Mouse (Mus musculus) kidney, embryonic 16.5 days (tissue): ENCODE data around the gene Ell. TPM values are rescaled to one million over a fixed set of nuclear protein-coding genes. Genes with fewer than 3 reads are reported as not detected.
"Not testable (repeated sequence)": the region's sequence is repeated elsewhere in the genome, so short reads cannot be mapped to it uniquely, and the experiment has no call there.

Experiments
- ATAC-seq: fragments of 200-750 bp; cut with Nextera tagmentation; 2 replicates; pipeline ENCODE4 v1.8.0; 2017; ENCODE audit warnings: moderate TSS enrichment; ENCODE audit not compliant: low FRiP score, low TSS enrichment
- H3K27ac ChIP-seq: fragments of 300-500 bp; sonication (generic); 2 replicates; pipeline ENCODE4 v1.5.1; 2014; ENCODE audit warnings: low read length
- H3K27me3 ChIP-seq: fragments of 300-500 bp; sonication (generic); 2 replicates; pipeline ENCODE4 v1.6.1; 2014; ENCODE audit warnings: low read length, control low read depth, mixed read lengths; ENCODE audit not compliant: insufficient read depth
- H3K36me3 ChIP-seq: fragments of 300-500 bp; sonication (generic); 2 replicates; pipeline ENCODE4 v1.6.1; 2014; ENCODE audit warnings: low read length, control low read depth, mixed read lengths; ENCODE audit not compliant: insufficient read depth
- H3K4me1 ChIP-seq: fragments of 300-500 bp; sonication (generic); 2 replicates; pipeline ENCODE4 v1.6.1; 2014; ENCODE audit warnings: low read length, control low read depth, mixed read lengths; ENCODE audit not compliant: insufficient read depth
- H3K4me2 ChIP-seq: fragments of 300-500 bp; sonication (generic); replicated peaks from 2 replicates; pipeline ENCODE4 v1.6.1; 2014; ENCODE audit warnings: low read depth, low read length
- H3K4me3 ChIP-seq: fragments of 300-500 bp; sonication (generic); 2 replicates; pipeline ENCODE4 v1.5.1; 2014; ENCODE audit warnings: mild to moderate bottlenecking, low read length
- H3K9ac ChIP-seq: fragments of 300-500 bp; sonication (generic); replicated peaks from 2 replicates; pipeline ENCODE4 v1.6.1; 2014; ENCODE audit warnings: low read length
- H3K9me3 ChIP-seq: fragments of 300-500 bp; sonication (generic); 2 replicates; pipeline ENCODE4 v1.6.1; 2016; ENCODE audit warnings: low read length, control low read depth
- WGBS: fragments of 180-500 bp; shearing (Covaris S2); extraction: QIAGEN DNeasy Blood & Tissue Kit; methylation state at CpG from one replicate; pipeline ENCODE4 v1.1.7; 2014; 5-methylcytosine and 5-hydroxymethylcytosine counted together
- polyA plus RNA-seq: library from polyadenylated mRNA; unstranded; fragments of >200 nt; fragmentation: Nextera tagmentation; extraction: Ambion mirVana; gene quantifications from 2 replicates; pipeline ENCODE4 v1.2.1, GENCODE M21; 2015

The Ell gene
- polyA plus RNA-seq, 1 experiment from 2014 or later: 24.1 TPM

DNA sequence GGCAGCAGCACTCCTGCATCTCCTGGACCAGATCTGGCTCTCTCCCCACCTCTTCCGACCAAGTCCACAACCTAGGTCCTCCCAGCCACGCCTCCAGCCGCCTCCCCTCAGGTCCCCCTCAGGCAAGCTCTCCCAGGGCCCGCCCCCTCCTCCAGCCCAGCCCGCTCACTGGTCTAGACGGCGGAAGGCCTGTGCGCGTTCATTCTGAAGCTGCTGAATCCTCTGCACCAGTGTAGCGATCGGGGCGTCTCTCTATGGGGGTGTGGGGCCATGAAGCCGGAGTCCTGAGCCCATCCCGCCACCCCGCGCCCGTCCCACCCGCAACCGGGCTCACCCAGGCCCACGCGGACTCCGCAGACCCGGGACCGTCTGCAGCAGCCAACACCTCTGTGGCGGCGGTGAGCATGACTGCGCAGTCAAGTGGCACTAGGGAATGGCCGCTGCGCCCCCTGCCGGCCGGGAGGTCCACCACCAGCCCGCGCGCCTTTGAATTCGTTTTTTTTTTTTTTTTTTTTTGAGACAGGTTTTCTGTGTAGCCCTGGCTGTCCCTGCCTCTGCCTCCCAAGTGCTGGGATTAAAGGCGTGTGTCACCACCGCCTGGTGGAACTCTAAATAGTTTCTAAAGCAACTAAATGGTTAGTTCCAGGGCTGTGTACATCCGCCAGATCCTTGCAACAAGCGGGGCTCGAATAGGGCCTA, 32.8 kb upstream of the Ell start, which contains the start of gene Rex1bd:
Rex1bd (minus strand) TSS at position 425 of the 699 bp plus-strand sequence.
- Histone ChIP-seq H3K27ac (peak within 1 kb of the TSS; percentile 93), H3K36me3 (peaks cover 15% of the 10 kb centered on the region), H3K9me3 (no peaks in the 10 kb centered on the region), H3K4me2 (peak within 1 kb of the TSS; percentile 81), H3K4me3 (peak within 1 kb of the TSS; percentile 77), H3K4me1 (peaks cover 52% of the 10 kb centered on the region), H3K9ac (peak within 1 kb of the TSS; percentile 94), H3K27me3 (peaks cover 27% of the 10 kb centered on the region)
- 3% methylated on average over 39 of the region's 40 CpGs for WGBS
- ATAC-seq: peak; percentile 90

- WGBS: 63% methylated on average over 5 of the region's 5 CpGs
- Histone ChIP-seq H3K4me1 (peaks cover 53% of the 10 kb centered on the region), H3K4me2 (0 out of 2 replicates have a peak overlapping the region, but pooled peaks have one; percentile 81), H3K9ac (peak overlapping the region; percentile 94; the same call in 1 of the 2 replicates), H3K27ac (peak overlapping the region; percentile 93), H3K27me3 (peaks cover 22% of the 10 kb centered on the region), H3K9me3 (no peaks in the 10 kb centered on the region), H3K4me3 (peak overlapping the region; percentile 77), H3K36me3 (peaks cover 15% of the 10 kb centered on the region)
- ATAC-seq: no peak
These were observed 32.2 kb upstream of the Ell start for GRCm38 (mm10) chr8:70507027-70507393.

DNA sequence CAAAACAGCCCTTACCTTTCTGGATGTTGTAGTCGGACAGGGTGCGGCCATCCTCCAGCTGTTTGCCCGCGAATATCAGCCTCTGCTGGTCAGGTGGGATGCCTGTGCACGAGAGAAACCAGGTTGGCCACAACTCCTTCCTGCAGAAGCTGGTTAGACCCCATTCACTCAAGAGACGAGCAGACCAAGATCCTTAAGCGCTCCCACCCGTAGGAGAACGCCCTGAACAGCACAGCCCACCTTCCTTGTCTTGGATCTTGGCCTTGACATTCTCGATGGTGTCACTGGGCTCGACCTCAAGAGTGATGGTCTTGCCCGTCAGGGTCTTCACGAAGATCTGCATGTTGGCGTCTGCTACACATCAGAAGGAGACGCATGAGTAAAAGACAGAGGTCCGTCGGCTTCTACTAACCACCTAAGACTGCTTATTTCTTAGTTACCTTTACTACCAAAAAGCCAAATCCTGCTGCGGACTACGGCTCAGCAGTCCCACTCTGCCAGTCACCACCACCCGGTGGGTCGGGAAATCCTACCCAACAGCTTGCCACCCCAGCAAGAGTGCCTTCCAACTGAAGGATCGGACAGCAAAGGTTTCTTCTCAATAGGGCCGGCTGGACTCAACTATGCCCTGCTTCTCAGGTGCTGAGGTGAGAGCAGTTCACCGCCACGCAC, 29.8 kb upstream of the Ell start:
- no peaks in the 10 kb centered on the region for H3K27me3 ChIP-seq
- ATAC-seq: no peak
- 10% methylated on average over 25 of the region's 25 CpGs for WGBS

GRCm38 (mm10) chr8:70510228-70510915, 28.9 kb upstream of the Ell start, which contains the start of gene Uba52:
Gene Uba52 (minus strand): TSS chr8:70510801.
- Histone ChIP-seq H3K9me3 (no peaks in the 10 kb centered on the region), H3K4me2 (peak within 1 kb of the TSS; percentile 97), H3K4me3 (peak within 1 kb of the TSS; percentile 99), H3K27me3 (no peaks in the 10 kb centered on the region), H3K9ac (peak within 1 kb of the TSS; percentile 99), H3K4me1 (peaks cover 29% of the 10 kb centered on the region), H3K36me3 (peaks cover 26% of the 10 kb centered on the region), H3K27ac (peak within 1 kb of the TSS; percentile 99)
- ATAC-seq: peak; percentile 81
- WGBS: under 1% methylated on average over 74 of the region's 74 CpGs

More for the DNA sequence above, 29.8 kb upstream of the Ell start:
- H3K36me3 ChIP-seq: peaks cover 23% of the 10 kb centered on the region
- peaks cover 38% of the 10 kb centered on the region for H3K4me1 ChIP-seq
- H3K4me3 ChIP-seq: peak overlapping the region; percentile 99
- peak overlapping the region; percentile 99 for H3K9ac ChIP-seq
- H3K27ac ChIP-seq: peak overlapping the region; percentile 99
- no peaks in the 10 kb centered on the region for H3K9me3 ChIP-seq
- H3K4me2 ChIP-seq: peak overlapping the region; percentile 97

GRCm38 (mm10) chr8:70511174-70511573, 28.1 kb upstream of the Ell start:
- H3K27ac ChIP-seq: peak overlapping the region; percentile 99; the same call in 1 of the 2 replicates
- not testable (repeated sequence) for H3K9me3 ChIP-seq, H3K27me3 ChIP-seq, ATAC-seq
- H3K4me2 ChIP-seq: peak overlapping the region; percentile 52
- peak overlapping the region; percentile 99 for H3K9ac ChIP-seq
- 84% methylated on average over 6 of the region's 6 CpGs for WGBS
- peaks cover 22% of the 10 kb centered on the region for H3K4me1 ChIP-seq
- H3K36me3 ChIP-seq: peaks cover 27% of the 10 kb centered on the region
- peak overlapping the region; percentile 99 for H3K4me3 ChIP-seq

DNA sequence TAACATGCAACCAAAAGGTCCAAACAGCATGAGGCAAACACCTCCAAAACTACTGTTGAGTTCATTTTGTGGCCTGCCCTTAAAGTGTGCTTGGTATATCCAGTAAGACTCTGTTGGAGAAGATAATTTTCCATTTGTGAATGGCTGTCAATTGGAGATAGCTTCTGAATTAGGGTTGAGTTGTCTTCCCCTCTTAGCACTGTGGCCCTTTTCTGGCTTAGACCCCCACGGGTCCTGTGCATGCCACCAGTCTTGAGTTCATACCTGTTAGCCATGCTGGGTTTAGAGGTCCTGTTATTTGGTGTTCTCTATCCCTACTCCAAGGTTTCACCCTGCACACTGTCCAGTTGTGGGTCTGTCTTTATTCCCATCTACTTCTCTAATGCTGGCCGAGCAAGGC, 27.5 kb upstream of the Ell start:
- ATAC-seq: no peak
- Histone ChIP-seq H3K36me3 (peaks cover 31% of the 10 kb centered on the region), H3K4me3 (no peak overlapping the region), H3K9ac (no peak overlapping the region), H3K9me3 (no peaks in the 10 kb centered on the region), H3K4me2 (peak overlapping the region; percentile 52; the same call in 1 of the 2 replicates), H3K27ac (no peak overlapping the region), H3K27me3 (no peaks in the 10 kb centered on the region), H3K4me1 (peaks cover 21% of the 10 kb centered on the region)
- 90% methylated on average over 2 of the region's 2 CpGs for WGBS

- no peak for ATAC-seq
- H3K9me3 ChIP-seq: no peaks in the 10 kb centered on the region
- no peak overlapping the region for H3K9ac ChIP-seq
- WGBS: 94% methylated on average over 11 of the region's 11 CpGs
- H3K4me3 ChIP-seq: no peak overlapping the region
- H3K27me3 ChIP-seq: no peaks in the 10 kb centered on the region
- H3K4me2 ChIP-seq: no peak overlapping the region
- H3K27ac ChIP-seq: no peak overlapping the region
- H3K4me1 ChIP-seq: peaks cover 17% of the 10 kb centered on the region
- H3K36me3 ChIP-seq: peaks cover 32% of the 10 kb centered on the region
These were observed 26.9 kb upstream of the Ell start for GRCm38 (mm10) chr8:70512253-70512903.

DNA sequence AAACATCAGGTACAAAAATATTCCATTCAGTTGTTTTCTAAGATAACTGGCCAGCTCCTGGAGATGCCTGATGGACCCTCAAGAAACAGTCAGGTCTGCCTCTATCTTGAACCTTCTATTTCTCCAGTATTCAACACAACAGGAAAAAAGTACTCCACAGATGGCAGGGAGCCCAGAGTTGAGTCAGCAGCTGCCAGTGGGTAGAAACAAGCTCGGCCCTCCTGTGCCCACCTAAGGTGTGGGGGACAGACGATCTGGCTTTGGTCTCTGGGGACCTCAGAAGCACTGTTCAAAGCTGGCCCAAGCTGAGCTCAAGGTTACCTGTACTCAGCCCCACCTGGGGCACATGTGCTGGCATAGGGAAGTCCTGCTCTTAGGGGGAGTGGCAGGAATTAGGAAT, 25.8 kb upstream of the Ell start:
- H3K36me3 ChIP-seq: peaks cover 27% of the 10 kb centered on the region
- no peaks in the 10 kb centered on the region for H3K27me3 ChIP-seq
- no peak overlapping the region for H3K9ac ChIP-seq
- no peak overlapping the region for H3K4me3 ChIP-seq
- 73% methylated on average over 2 of the region's 2 CpGs for whole genome bisulfite sequencing
- no peak for ATAC-seq
- H3K4me1 ChIP-seq: peaks cover 16% of the 10 kb centered on the region
- H3K9me3 ChIP-seq: no peaks in the 10 kb centered on the region
- H3K27ac ChIP-seq: no peak overlapping the region
- H3K4me2 ChIP-seq: no peak overlapping the region

DNA sequence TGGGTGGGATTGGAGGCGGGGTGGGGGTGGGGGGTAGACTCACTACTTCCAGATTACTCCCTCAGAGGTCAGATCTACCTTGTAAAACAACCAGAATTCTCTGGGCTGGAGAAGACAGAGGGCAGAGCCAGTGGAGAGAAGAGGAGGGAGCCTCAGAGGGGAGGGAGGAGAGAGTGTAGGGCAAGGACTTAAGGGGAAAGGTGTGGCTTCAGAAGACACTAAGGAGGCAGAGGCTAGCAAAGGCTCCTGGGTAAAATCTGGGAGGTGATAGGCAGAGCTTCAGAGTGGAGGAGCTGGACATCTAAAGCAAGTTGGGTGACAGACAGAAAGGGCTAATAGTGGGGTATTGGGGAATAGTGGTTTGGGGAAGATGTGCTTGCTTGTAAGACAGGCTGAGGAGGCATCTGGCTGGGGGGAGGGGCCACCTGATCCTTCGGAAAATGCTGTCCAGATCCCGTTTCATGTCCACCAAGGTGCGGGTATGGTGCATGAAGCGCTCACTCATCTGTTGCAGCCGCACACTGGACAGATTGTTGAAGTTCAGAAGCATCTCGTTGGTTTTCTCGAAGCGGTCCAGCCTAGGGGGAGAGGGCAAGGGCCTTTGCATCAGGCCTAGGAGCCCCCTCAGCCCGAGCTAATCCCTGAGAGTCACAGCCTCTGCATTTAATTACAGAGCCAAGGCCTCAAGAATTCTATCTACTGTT, 21.2 kb upstream of the Ell start:
- no peak for ATAC-seq
- peaks cover 32% of the 10 kb centered on the region for H3K36me3 ChIP-seq
- H3K27ac ChIP-seq: no peak overlapping the region
- H3K9me3 ChIP-seq: no peaks in the 10 kb centered on the region
- no peak overlapping the region for H3K4me2 ChIP-seq
- no peak overlapping the region for H3K9ac ChIP-seq
- no peak overlapping the region for H3K4me3 ChIP-seq
- H3K27me3 ChIP-seq: no peaks in the 10 kb centered on the region
- H3K4me1 ChIP-seq: peaks cover 9% of the 10 kb centered on the region
- WGBS: 62% methylated on average over 10 of the region's 10 CpGs
